Mouse (Mus musculus): Measurements from ENCODE around the gene Ip6k2. TPM values are rescaled to one million over a fixed set of nuclear protein-coding genes. Genes with fewer than 3 reads are reported as not detected.

The Ip6k2 gene
- total RNA-seq, 4 experiments from 2014 or later: 93.0 to 156 (median 128) TPM

DNA sequence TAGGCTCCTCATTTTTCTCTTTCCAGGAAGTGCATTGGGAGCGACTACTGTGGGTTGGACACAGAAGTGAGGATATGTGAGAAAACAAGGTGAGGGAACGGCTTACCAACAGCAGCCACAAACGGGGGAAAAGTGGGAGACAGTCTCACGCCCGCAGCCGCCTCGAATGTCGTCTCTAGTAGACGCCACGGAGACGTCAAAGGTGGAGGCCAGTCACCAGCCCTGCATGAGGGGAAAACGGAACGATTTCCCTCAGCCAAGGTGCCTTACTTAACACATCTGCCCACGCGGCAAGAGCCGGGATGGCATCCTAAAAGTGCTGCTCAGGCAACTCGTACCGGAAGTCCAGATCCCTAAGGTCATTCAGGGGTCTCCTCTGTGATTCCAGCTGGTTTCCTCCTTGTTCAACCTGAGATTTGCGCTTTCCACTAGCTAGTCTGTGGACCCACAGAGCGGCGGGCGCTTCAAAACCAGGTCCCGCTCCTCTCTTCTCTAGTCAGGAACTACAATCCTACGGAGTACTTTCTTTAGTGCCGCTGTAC is 40.6 kb downstream of the Ip6k2 start:
- no peak for DNase-seq

DNA sequence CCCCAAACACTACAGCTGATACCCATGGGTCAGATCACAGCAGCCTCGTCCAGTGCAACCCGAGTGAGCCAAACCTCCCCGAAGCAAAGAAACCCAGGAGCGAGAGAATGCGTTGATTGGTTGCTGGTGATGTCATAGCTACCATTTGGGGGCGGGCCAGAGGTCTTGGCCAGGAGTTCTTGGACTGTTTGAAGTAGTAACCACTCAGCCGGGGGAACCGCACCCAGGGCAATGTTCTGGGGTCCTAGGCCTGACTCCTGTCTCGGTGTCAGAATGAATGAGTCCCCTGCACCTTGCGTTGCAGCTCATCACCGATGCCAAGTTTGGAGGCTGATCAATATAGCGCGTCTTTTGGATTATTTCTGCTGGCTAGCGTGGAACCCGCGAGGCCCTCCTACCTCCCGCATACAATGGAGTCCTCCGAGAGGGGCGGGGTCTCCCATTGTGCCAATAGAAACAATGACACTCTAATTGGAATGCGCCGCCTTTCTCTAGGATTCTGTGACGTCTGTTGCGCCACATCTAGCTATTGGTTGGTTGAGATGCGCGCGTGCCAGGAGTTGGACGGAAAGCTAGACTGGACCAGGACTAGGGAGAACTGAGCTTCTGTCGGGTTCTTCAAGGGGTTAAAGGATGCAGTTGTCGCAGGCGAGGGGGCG is 41.3 kb downstream of the Ip6k2 start:
- peak; percentile 49 for DNase-seq

DNA sequence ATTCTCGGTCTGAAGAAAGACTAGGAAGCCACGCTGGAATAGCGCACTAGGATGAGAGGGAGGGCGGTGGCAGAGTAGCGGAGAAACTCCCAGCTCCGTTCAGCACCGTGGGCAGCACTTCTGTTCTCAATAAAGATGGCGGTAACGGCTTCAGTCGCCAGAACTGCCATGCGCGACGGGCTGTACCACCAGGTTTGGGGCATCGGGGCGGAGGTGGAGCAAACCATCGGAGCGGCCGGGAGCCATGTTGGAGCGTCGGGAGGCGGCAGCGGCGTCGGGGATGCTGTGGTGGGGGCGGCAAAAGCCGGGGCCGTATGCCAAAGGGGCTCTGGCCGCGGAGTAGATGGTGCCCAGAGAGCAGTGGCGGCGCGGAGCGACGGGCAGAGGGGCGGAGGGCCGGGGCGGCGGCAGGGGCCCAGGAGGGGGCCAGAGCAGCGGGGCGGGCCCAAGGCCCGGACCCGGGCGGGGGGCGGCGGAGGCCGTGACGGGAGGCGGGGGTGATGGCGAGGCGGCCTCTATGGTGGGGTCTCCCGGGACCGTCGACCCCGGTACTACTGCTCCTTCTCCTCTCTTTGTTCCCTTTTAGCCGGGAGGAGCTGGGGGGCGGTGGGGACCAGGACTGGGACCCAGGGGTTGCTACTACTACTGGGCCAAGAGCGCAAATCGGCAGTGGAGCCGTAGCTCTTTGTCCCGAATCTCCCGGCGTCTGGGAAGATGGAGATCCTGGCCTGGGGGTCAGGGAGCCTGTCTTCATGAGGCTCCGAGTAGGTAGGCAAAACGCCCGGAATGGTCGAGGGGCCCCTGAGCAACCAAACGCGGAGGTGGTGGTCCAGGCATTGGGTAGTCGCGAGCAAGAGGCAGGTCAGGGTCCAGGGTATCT is 42.5 kb downstream of the Ip6k2 start, which contains the start of gene Celsr3:
Gene Celsr3 (plus strand): TSS at position 501 of the 880 bp plus-strand sequence.
- DNase-seq: no peak

DNA sequence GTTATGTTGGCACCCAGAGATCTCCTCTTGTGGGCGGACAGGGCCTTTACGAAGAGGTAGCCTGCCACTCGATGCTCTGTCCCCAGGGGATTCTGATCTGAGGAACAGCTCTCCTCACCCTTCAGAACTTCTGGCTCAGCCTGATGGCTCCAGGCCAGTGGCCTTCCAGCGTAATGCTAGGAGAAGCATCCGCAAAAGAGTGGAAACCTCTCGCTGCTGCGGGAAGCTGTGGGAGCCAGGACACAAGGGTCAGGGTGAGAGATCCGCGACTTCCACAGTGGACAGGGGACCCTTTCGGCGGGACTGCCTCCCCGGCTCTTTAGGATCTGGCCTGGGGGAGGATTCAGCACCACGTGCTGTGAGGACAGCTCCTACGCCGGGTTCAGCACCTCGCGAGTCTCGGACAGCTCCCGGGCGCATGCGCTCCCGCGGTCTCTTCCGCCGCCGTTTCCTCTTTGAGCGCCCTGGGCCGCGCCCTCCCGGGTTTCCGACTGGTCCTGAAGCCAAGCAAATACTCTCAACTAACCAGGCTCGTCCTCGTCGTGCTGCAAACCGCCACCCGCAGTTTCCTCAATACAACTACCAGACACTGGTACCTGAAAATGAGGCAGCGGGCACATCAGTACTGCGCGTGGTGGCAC is 43.2 kb downstream of the Ip6k2 start:
- peak; percentile 58 for DNase-seq

DNA sequence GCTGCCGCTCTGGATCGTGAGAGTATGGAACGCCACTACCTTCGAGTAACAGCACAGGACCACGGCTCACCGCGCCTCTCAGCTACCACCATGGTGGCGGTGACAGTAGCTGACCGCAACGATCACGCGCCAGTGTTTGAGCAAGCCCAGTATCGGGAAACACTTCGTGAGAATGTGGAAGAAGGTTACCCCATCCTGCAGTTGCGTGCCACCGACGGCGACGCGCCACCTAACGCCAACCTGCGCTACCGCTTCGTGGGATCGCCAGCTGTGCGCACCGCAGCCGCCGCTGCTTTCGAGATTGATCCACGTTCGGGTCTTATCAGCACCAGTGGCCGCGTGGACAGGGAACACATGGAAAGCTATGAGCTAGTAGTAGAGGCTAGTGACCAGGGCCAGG is 43.9 kb downstream of the Ip6k2 start:
- no peak for DNase-seq

DNA sequence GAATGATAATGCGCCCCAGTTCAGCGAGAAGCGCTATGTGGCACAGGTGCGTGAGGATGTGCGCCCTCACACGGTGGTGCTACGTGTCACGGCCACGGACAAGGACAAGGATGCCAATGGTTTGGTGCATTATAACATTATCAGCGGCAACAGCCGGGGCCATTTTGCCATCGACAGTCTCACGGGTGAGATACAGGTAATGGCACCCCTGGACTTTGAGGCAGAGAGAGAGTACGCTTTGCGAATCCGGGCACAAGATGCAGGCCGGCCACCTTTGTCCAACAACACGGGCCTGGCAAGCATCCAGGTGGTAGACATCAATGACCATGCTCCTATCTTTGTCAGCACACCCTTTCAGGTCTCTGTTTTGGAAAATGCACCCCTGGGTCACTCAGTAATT is 44.3 kb downstream of the Ip6k2 start:
- no peak for DNase-seq

DNA sequence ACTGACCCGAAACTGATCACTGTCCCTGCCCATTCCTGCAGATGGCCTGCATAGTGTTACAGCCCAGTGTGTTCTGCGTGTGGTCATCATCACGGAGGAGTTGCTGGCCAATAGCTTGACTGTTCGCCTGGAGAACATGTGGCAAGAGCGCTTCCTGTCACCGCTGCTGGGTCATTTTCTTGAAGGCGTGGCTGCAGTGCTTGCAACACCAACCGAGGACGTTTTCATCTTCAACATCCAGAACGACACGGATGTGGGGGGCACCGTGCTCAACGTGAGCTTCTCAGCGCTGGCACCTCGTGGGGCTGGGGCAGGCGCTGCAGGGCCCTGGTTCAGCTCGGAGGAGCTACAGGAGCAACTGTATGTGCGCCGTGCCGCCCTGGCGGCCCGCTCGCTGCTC is 48.0 kb downstream of the Ip6k2 start:
- DNase-seq: no peak

DNA sequence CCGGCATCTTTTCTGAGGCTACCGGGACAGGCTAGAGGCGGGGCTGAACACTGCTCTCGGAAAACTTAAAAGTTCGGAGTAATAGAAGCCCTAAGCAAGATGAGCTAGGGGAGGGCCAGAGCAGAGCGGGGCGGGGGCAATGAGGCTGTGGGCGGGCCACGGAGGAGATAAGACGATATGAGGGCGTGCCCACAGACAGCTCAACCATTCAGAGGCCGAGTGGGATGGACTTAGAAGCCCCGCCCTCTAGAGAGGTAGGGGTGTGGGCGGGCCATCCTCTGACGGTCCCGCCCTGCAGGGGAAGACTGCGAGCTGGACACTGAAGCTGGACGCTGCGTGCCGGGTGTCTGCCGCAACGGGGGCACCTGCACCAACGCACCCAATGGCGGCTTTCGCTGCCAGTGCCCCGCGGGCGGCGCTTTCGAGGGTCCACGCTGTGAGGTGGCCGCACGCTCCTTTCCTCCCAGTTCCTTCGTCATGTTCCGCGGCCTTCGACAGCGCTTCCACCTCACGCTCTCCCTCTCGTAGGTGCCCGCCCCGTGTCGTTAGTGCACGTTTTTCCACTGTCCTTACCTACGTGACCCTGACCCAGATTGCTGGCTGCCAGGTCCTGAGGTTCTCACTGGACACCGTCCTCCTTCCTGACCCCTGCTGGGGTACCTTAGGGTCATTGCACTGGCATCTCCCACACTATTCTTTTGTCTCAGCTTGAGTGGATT is 49.0 kb downstream of the Ip6k2 start:
- DNase-seq: peak; percentile 94

DNA sequence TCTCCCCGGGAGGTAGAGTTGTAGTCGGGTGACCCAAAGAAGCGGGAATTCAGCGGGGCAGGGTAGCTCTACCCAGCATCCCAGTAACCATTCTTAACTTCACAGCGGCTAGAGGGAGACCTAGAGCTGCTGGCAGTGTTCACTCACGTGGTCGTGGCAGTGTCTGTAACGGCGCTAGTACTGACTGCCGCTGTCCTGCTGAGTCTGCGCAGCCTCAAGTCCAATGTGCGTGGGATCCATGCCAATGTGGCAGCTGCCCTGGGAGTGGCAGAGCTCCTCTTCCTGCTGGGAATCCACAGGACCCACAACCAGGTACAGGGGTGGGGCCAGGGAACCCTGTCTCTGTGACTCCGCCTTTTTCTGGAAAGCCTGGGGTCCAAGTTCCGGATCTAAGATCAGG is 59.4 kb downstream of the Ip6k2 start:
- DNase-seq: no peak

DNA sequence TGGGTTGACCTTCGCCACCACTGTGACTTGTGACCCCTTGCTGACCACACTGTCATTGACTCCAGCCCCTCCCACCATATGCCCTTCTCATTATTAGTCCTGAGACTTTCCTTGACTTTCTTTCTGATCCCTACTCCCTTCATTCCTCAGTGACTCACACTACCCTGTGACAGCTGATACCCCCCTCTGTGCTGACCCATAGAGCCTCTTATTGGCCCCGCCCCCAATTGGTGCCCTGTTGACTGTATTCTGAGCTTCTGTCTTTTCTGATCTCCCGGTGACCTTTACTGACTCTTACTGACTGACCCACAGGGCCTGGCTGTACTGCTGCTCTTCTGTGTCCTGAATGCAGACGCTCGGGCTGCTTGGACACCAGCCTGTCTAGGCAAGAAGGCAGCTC is 61.8 kb downstream of the Ip6k2 start:
- DNase-seq: no peak

DNA sequence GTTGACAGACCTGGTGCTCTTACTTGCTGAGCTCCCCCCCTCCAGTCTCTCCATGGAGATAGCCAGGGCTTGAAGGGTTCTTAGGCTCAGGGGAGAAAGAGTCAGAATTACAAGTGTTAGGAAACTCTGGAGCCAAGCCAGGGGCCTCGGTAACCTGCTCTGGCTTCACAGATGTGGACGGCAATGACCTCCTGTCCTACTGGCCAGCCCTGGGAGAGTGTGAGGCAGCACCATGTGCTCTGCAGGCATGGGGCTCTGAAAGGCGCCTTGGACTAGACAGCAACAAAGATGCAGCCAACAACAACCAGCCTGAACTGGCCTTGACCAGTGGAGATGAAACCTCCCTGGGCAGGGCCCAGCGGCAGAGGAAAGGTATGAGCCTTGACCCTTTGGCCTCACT is 63.8 kb downstream of the Ip6k2 start:
- DNase-seq: no peak

DNA sequence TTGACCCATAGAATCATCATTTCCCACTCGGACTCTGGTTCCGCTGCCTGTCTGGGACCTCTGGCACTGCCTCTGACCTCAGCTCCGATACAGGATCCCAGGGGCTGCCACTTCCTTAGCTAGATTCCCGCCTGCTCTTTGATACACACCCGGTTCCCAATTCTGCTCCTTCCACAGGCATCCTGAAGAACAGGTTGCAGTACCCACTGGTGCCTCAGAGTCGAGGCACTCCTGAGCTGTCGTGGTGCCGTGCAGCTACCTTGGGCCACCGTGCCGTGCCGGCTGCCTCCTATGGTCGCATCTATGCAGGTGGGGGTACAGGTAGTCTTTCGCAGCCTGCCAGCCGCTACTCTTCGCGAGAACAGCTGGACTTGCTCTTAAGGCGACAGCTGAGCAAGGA is 64.8 kb downstream of the Ip6k2 start:
- DNase-seq: no peak

DNA sequence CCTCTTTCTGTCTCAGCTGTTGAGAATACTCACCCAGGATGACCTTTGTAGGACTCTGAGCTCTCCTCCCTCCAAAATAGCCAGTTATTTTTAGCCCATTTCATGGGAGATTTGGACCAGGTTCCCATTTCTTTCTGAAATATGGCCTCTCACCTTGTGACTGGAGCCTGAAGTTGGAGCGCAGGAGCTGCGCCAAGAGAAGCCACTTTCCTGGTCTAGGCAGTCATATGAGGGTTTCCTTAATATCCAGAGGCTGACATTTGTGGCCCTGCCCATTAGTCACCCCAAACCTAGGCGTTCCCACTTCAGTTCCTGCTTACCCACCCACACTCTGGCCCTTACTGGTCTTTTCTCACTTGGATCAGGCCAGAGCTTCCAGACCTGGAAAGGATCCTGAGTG is 69.4 kb downstream of the Ip6k2 start, which contains the start of gene Slc26a6:
Gene Slc26a6 (plus strand): TSS at position 308 of the 400 bp plus-strand sequence.
- DNase-seq: no peak

DNA sequence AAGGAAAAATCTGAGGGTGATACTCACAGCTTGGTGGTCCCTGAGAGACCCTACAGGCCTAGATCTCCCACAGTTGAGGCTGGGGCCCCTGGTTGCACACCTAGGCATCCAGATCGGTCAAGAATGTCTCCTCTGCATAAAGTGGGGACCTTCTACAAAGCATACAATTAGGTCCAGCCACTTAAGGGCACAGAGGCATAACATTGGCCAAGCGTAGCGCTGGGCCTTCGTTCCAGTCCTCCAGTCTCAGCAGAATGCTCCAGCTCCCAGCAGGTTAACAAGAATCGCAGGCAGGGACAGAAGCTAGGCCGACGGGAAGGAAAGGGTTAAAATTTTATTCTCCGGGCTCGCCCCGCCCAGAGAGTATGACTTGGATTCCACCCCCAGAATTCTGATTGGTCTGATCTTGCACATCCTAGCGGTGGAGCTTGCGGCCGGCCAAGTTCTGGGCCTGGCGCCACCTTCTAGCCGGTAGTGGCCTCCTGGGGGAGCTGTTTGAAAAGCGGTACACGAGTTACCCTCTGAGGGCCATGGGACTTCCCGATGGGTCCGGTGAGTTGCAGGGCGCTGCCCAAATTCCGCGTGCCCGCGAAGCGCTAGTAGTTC is 70.1 kb downstream of the Ip6k2 start:
- DNase-seq: peak; percentile 95

DNA sequence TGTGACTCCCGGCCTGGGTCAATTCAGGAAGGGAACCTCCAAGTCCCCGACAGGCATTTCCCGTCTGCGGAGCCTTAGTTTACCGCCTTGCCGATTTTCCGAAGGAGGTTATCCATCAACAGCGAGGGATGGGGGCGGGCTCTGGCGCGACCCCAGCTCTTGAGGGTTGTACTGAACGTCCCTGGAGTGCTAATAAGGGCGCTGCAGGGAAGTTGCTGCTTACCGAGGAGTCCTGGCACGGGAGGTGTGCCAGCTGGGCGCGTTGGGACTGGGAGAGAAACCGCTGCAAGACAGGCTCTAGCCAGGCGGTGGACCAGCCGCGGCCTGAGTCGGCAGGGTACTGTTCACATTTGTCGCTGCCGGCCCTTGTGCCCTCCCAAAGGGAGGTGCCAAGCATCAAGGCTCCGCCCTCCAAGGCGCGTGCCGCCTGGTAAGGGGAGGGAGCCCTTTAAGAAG is 70.7 kb downstream of the Ip6k2 start:
- peak; percentile 87 for DNase-seq

DNA sequence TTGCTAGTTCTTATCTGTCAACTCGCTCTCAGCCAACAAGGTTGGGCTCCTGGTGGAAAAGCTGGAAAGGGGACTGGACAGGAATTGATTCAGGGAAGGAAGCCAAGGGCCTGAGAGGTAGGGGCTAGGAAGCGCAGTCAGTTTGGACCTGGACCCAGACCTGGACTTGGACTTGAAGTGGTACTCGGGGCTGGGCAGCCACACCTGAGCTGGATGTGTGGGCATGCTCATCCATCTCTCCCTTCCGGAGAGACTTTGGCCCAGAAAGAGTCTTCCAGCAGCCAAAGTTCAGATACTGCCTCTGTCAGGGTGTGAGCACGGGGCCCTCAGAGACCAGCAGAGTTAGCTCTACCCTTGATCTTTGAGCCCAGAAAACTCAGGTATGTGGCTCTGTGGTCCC is 71.7 kb downstream of the Ip6k2 start:
- no peak for DNase-seq

Small RNA genes lying within 50 kb of the gene (microRNA-seq; reads per million reads assigned to microRNA genes)
- 0 reads per million in 2 experiments for gene Gm23156

Other genes with a start within 250 kb of the Ip6k2 start
- 10 to 100 TPM; 59.9 to 88.8 (median 73.5) TPM for gene Impdh2, start 223.5 kb upstream of the Ip6k2 start, total RNA-seq (2022)
- 10 to 100 TPM; 60.1 to 76.1 (median 70.8) TPM for gene Ndufaf3, start 216.4 kb upstream of the Ip6k2 start, total RNA-seq (2022)
- gene Dalrd3, start 213.9 kb upstream of the Ip6k2 start, total RNA-seq (2022): 10 to 100 TPM; 72.5 to 99.3 (median 83.0) TPM
- 100 to 1,000 TPM; 115 to 182 (median 165) TPM for gene Wdr6, start 205.1 kb upstream of the Ip6k2 start, total RNA-seq (2022)
- gene P4htm, start 186.1 kb upstream of the Ip6k2 start, total RNA-seq (2022): 10 to 100 TPM in 3 of 4 experiments, 1 to 10 TPM in 1; 7.4 to 14.7 (median 11.6) TPM
- gene Arih2, start 134.4 kb upstream of the Ip6k2 start, total RNA-seq (2022): 10 to 100 TPM; 53.4 to 73.7 (median 61.0) TPM
- 100 to 1,000 TPM in 1 of 4 experiments, 10 to 100 TPM in 3; 71.4 to 108 (median 90.9) TPM for gene Slc25a20, start 121.7 kb upstream of the Ip6k2 start, total RNA-seq (2022)
- gene Prkar2a, start 94.5 kb upstream of the Ip6k2 start, total RNA-seq (2022): 10 to 100 TPM; 29.9 to 45.0 (median 33.7) TPM
- 10 to 100 TPM; 11.1 to 19.0 (median 17.0) TPM for gene Nckipsd, start 24.6 kb downstream of the Ip6k2 start, total RNA-seq (2022)
- 1 to 10 TPM; 3.0 to 8.6 (median 7.9) TPM for gene Celsr3, start 42.5 kb downstream of the Ip6k2 start, total RNA-seq (2022)
- 10 to 100 TPM in 3 of 4 experiments, 1 to 10 TPM in 1; 8.4 to 14.4 (median 12.3) TPM for gene Slc26a6, start 69.5 kb downstream of the Ip6k2 start, total RNA-seq (2022)
- under 1 TPM in 1 of 4 experiments, not detected in 3; 0.59 TPM for gene Tmem89, start 130.8 kb downstream of the Ip6k2 start, total RNA-seq (2022)
- gene Uqcrc1, start 152.8 kb downstream of the Ip6k2 start, total RNA-seq (2022): 100 to 1,000 TPM; 381 to 565 (median 479) TPM
- 10 to 100 TPM in 1 of 4 experiments, 1 to 10 TPM in 3; 2.6 to 12.4 (median 6.9) TPM for gene Col7a1, start 169.8 kb downstream of the Ip6k2 start, total RNA-seq (2022)
- 1 to 10 TPM in 1 of 4 experiments, under 1 TPM in 3; 0.31 to 1.0 (median 0.45) TPM for gene Ucn2, start 202.2 kb downstream of the Ip6k2 start, total RNA-seq (2022)
- 10 to 100 TPM in 2 of 4 experiments, 1 to 10 TPM in 2; 6.2 to 21.6 (median 12.0) TPM for gene Pfkfb4, start 208.0 kb downstream of the Ip6k2 start, total RNA-seq (2022)

Measured in adrenal gland, adult 8-10 months (tissue).